Mouse (Mus musculus) bone marrow macrophage, adult 2 months (primary cell): Measurements from ENCODE around the gene Ccdc144b. TPM values are rescaled to one million over a fixed set of nuclear protein-coding genes. Genes with fewer than 3 reads are reported as not detected.

Source experiments
- H3K27ac ChIP-seq: 2 replicates; pipeline ENCODE4 v1.5.1; 2012; ENCODE audit warnings: low read depth, low read length; ENCODE audit not compliant: insufficient read depth
- H3K4me1 ChIP-seq: 2 replicates; pipeline ENCODE4 v1.6.1; 2012; ENCODE audit warnings: low read length; ENCODE audit not compliant: control insufficient read depth, insufficient read depth
- H3K4me3 ChIP-seq: 2 replicates; pipeline ENCODE4 v1.5.1; 2012; ENCODE audit warnings: mild to moderate bottlenecking, low read length, moderate library complexity; ENCODE audit not compliant: insufficient read depth
- CTCF ChIP-seq: IDR thresholded peaks from 2 replicates; pipeline ENCODE4 v1.5.1; 2012; ENCODE audit warnings: low read depth, mild to moderate bottlenecking, low read length, moderate library complexity
- POLR2A ChIP-seq: IDR thresholded peaks from 2 replicates; pipeline ENCODE4 v1.6.1; 2012; ENCODE audit warnings: mild to moderate bottlenecking, low read depth, low read length, borderline replicate concordance
- polyA plus RNA-seq: library from polyadenylated mRNA; stranded (reverse); fragments of >200 nt; gene quantifications from 2 replicates; pipeline ENCODE4 v1.2.4, GENCODE M21; 2012; ENCODE audit not compliant: missing spikeins, insufficient read depth, insufficient read length

The Ccdc144b gene
- polyA plus RNA-seq, result not detected in 2 replicates

DNA sequence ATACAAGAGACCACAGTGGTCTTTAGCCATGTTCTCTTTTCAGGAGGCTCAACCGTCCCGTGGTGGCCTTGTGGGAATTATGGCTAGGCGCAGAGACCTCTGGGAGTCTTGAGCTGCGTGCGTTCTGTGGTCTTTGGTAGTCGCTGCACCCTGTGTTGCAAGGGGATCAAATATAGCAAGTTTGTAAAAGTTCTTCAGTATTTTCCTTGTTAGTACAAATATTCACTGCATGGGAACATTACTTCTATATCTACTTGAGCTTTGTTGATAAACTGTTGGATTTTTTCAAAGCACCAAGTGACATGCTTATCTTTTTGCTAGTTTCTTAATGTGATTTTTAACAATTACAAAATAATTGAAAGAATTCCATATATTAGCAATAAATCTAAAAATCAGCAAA, at the start of gene Ccdc144b:
Gene Ccdc144b, minus strand, starts transcription at position 101 of the 400 bp plus-strand sequence.
- H3K4me1 ChIP-seq, result no peaks in the 10 kb centered on the region
- H3K4me3 ChIP-seq, result no peak within 1 kb of the TSS
- TF ChIP-seq CTCF (no peak), POLR2A (no peak)
- H3K27ac ChIP-seq, result no peak within 1 kb of the TSS

DNA sequence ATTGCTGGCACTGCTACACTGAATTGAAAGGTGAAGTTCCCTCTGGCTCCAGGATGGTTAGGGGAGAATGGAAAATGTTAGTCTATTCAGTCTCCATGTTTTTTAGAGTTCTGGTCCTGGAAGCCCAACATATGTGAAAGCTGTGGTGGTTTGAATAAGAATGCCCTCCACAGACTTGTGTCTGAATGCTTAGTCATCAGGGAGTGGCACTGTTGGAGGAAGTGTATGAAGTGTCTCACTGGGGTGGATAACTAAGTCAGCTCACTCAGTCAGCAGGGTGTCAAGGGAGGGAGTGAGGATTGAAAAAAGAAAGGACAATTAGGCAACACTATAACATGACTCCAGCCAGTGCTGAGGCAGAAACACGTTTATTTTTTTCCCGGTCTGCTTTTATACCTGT, 42.0 kb upstream of the Ccdc144b start:
- no peak overlapping the region for H3K4me3 ChIP-seq
- TF ChIP-seq CTCF (no peak), POLR2A (no peak)
- H3K27ac ChIP-seq, result no peak overlapping the region
- H3K4me1 ChIP-seq, result 0 out of 2 replicates have a peak, but pooled peaks cover 6% of the 10 kb centered on the region

DNA sequence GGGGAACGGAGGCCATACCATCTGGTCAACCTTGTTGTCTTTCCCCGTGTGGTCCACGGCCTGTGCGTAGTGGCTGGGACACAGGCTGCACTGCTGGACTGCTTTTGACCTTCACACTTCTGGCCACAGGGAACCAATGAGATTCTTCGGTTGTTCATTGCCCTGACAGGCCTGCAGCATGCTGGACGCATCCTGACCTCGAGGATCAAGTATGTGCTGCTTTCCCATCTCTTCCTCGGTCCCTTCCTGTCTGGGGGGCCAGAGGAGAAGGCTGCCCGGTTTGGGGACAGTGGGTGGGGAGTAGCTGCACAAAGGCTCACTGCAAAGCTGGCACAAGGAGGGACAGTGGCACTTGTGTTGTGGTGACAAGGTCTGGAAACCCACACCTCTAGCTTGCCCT, 34.2 kb upstream of the Ccdc144b start:
- H3K4me1 ChIP-seq, result no peaks in the 10 kb centered on the region
- no peak overlapping the region for H3K27ac ChIP-seq
- TF ChIP-seq POLR2A (no peak), CTCF (no peak)
- H3K4me3 ChIP-seq, result no peak overlapping the region

DNA sequence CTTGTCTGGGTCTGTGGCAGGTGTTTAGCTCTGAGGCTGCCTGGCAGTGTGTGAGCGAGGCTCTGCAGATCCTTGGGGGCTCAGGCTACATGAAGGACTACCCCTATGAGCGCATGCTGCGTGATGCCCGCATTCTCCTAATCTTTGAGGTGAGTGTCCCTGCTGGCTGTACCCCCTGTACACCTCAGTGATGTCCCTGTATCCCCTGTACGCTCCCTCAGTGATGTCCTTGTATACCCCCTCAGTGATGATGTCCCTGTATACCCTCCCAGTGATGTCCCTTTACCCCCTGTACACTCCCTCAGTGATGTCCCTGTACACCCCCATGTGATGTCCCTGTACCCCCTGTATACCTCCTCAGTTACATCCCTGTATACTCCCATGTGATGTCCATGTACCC, 32.0 kb upstream of the Ccdc144b start:
- H3K27ac ChIP-seq, result no peak overlapping the region
- TF ChIP-seq POLR2A (no peak), CTCF (no peak)
- no peaks in the 10 kb centered on the region for H3K4me1 ChIP-seq
- no peak overlapping the region for H3K4me3 ChIP-seq

DNA sequence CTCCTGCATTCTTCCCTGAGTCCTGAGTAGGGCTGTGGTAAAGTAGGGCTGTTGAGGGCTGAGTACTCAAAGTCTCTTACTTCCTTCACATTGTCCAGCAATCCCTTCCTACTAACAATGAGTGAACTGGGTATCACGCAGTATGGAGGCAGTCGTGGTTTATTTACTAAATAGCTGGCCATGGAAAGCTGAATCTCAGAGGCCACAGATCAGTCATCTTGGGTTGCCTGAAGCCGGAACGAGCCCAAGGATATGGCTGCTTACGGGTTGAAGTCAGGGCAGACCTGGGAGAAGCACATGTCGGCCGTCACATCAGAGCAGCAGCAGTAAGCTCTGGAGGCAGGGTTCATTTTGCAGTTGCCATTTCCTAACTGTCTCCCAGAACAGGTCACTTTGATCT, 30.0 kb upstream of the Ccdc144b start:
- no peaks in the 10 kb centered on the region for H3K4me1 ChIP-seq
- H3K27ac ChIP-seq, result no peak overlapping the region
- no peak for TF ChIP-seq CTCF
- no peak for TF ChIP-seq POLR2A
- H3K4me3 ChIP-seq, result no peak overlapping the region

DNA sequence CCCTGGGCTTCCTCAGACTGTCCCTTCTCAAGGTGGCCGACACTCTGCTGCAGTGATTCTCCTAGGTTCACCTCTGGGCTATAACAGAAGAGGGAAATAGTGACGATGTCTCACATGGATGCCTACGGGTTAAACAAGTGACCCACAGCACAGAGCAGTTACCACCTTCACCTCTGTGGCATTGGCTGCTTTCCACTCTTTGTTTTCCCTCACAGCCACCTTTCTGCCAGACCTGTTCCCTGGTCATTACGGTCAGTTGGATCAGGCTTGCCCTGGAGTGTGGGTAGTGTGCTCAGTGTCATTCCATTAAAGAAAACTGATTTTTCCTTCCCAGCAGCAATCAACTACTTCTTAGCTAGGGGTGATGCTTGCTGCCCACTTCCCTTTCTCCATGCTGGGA, 29.5 kb upstream of the Ccdc144b start:
- no peak for TF ChIP-seq CTCF
- no peak for TF ChIP-seq POLR2A
- H3K4me1 ChIP-seq, result no peaks in the 10 kb centered on the region
- no peak overlapping the region for H3K4me3 ChIP-seq
- no peak overlapping the region for H3K27ac ChIP-seq

DNA sequence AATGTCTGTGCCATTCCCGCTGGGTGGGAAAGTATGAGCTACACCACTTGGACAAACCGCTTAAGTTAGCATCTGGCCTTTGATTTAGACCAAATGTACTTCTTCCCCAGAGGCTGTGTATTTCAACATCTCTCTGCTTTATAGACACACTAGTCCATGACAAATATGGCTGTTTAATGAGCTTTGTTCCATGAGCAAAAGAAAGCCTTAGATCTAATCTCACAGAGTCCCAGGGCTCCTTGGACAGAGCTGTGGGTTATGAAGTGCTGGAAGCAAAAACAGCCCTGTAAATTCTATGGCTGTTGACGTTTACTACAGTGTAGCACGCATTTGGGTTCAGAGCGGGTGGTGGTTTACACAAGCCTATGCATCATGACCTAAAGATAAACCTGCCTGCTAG, 27.4 kb upstream of the Ccdc144b start:
- Histone ChIP-seq H3K27ac (no peak overlapping the region), H3K4me1 (no peaks in the 10 kb centered on the region), H3K4me3 (no peak overlapping the region)
- TF ChIP-seq POLR2A (no peak), CTCF (no peak)

DNA sequence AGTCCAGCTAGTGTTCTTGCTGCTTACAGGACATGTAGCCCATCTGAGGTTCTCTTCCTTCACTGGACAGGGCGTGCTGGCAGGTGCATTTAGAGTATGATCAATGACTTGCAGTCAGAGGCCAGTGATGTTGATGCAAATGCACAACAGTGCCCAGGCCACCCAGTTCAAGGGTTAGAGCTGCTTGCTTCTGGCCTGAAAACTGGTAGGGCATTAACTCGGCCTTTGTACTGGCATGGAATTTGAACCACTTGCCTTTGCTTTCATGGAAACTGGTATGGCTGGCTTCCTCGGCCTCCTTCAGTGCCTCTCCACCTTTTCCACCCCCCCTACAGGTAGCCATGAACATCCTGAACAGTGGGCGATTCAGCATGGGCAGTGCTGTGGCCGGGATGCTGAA, 26.5 kb upstream of the Ccdc144b start:
- H3K4me3 ChIP-seq, result no peak overlapping the region
- H3K27ac ChIP-seq, result no peak overlapping the region
- H3K4me1 ChIP-seq, result no peaks in the 10 kb centered on the region
- TF ChIP-seq CTCF (no peak), POLR2A (no peak)

DNA sequence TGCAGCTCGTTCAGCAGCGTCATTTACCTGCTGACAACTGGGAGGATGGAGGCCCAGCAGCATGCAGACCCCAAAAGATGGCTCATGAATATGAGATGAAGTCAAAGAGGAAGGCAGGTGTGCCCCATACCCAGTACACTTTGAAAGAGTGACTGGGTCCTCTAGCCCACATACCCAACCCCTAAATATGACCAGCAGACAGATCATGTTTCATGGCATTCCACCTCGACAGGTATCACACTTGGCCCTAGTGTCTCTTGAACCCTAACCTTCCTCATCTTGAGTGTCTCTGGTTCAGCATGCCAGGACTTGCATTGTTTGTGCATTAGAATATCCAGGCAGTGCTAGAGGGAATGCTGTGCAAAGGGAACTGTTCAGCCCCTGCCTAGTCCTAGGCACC, 24.0 kb upstream of the Ccdc144b start:
- no peak for TF ChIP-seq CTCF
- no peak for TF ChIP-seq POLR2A
- H3K4me3 ChIP-seq, result no peak overlapping the region
- no peak overlapping the region for H3K27ac ChIP-seq
- H3K4me1 ChIP-seq, result no peaks in the 10 kb centered on the region

DNA sequence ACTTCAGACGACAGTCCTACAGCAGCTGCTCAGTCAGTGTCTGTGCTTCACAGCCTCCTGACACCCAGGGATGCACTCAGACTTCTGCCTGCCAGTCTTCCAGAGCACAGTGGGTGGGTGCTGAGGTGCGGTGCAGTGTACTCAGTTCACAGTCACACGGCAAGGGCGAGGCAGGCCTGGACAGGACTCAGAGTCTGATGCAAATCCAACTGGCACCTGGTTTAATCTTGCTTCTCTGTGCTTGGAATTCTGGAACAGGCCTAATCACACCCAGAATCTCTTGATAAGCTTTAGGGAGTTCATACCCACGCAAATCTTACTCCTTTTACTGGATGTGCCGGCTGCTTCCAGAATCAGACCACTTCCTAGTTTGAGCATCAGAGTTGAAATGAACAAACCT, 22.1 kb upstream of the Ccdc144b start:
- no peak for TF ChIP-seq POLR2A
- Histone ChIP-seq H3K4me3 (no peak overlapping the region), H3K27ac (no peak overlapping the region), H3K4me1 (peaks cover 7% of the 10 kb centered on the region)

DNA sequence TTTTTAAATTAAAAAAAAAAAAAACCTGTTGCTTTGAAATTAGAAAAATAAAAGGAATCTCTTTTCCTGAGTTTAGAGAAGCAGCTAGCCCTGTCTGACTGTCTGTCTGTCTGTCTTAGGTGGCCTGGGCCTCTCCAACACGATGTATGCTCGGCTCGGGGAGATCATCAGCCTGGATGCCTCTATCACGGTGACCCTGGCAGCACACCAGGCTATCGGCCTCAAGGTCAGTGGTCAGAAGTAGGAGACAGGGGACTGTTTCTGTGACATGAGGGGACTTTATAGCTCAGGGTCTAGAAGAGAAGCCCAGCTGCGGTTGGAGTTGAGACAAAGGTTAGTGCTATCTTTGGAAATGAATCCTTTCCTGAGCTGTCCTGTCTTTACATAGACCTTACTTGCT, 20.9 kb upstream of the Ccdc144b start:
- no peak overlapping the region for H3K4me3 ChIP-seq
- TF ChIP-seq CTCF (no peak), POLR2A (no peak)
- H3K4me1 ChIP-seq, result peaks cover 7% of the 10 kb centered on the region
- H3K27ac ChIP-seq, result no peak overlapping the region
